Mouse (Mus musculus): ENCODE measurements around the gene Wasl. TPM values are rescaled to one million over a fixed set of nuclear protein-coding genes. Genes with fewer than 3 reads are reported as not detected.

Wasl gene
- polyA plus RNA-seq, 1 experiment from 2014 or later, result 76.6 TPM

GRCm38 (mm10) chr6:24613346-24613745, 51.5 kb downstream of the Wasl start:
- no peak for ATAC-seq (ENCODE audit: insufficient number of reproducible peaks, low FRiP score, low TSS enrichment, low read depth)
- no peak overlapping the region for H3K9ac ChIP-seq
- H3K9me3 ChIP-seq (replicated peaks), result no peaks in the 10 kb centered on the region
- H3K4me2 ChIP-seq (replicated peaks), result no peak overlapping the region
- no peaks in the 10 kb centered on the region for H3K4me1 ChIP-seq
- H3K27ac ChIP-seq (replicated peaks), result no peak overlapping the region
- peaks cover 32% of the 10 kb centered on the region for H3K36me3 ChIP-seq
- H3K27me3 ChIP-seq, result no peaks in the 10 kb centered on the region
- no peak overlapping the region for H3K4me3 ChIP-seq (replicated peaks)
- 97% methylated on average over 6 of the region's 6 CpGs for WGBS

GRCm38 (mm10) chr6:24612074-24612755, 52.6 kb downstream of the Wasl start:
- Histone ChIP-seq H3K4me3 (replicated peaks) (no peak overlapping the region), H3K9ac (no peak overlapping the region), H3K36me3 (peaks cover 22% of the 10 kb centered on the region), H3K27me3 (no peaks in the 10 kb centered on the region), H3K4me2 (replicated peaks) (no peak overlapping the region), H3K9me3 (replicated peaks) (no peaks in the 10 kb centered on the region), H3K4me1 (no peaks in the 10 kb centered on the region), H3K27ac (replicated peaks) (no peak overlapping the region)
- WGBS, result 88% methylated on average over 7 of the region's 7 CpGs
- no peak for ATAC-seq (ENCODE audit: insufficient number of reproducible peaks, low FRiP score, low TSS enrichment, low read depth)

- Histone ChIP-seq H3K9ac (no peak overlapping the region), H3K9me3 (replicated peaks) (no peaks in the 10 kb centered on the region), H3K36me3 (peaks cover 12% of the 10 kb centered on the region), H3K27ac (replicated peaks) (no peak overlapping the region), H3K4me3 (replicated peaks) (no peak overlapping the region), H3K4me1 (no peaks in the 10 kb centered on the region), H3K27me3 (no peaks in the 10 kb centered on the region), H3K4me2 (replicated peaks) (no peak overlapping the region)
- no peak for ATAC-seq (ENCODE audit: insufficient number of reproducible peaks, low FRiP score, low TSS enrichment, low read depth)
- 88% methylated on average over 4 of the region's 4 CpGs for WGBS
These were observed 54.5 kb downstream of the Wasl start for GRCm38 (mm10) chr6:24610358-24610757.

GRCm38 (mm10) chr6:24609531-24609930, 55.3 kb downstream of the Wasl start:
- ATAC-seq (ENCODE audit: insufficient number of reproducible peaks, low FRiP score, low TSS enrichment, low read depth), result no peak
- no peak overlapping the region for H3K27ac ChIP-seq (replicated peaks)
- no peak overlapping the region for H3K4me3 ChIP-seq (replicated peaks)
- no peaks in the 10 kb centered on the region for H3K27me3 ChIP-seq
- 0 out of 2 replicates have a peak, but pooled peaks cover 7% of the 10 kb centered on the region for H3K36me3 ChIP-seq
- H3K4me2 ChIP-seq (replicated peaks), result no peak overlapping the region
- no peak overlapping the region for H3K9ac ChIP-seq
- WGBS, result 44% methylated on average over 4 of the region's 4 CpGs
- H3K4me1 ChIP-seq, result no peaks in the 10 kb centered on the region
- H3K9me3 ChIP-seq (replicated peaks), result no peaks in the 10 kb centered on the region

- Histone ChIP-seq H3K9ac (no peak overlapping the region), H3K4me3 (replicated peaks) (no peak overlapping the region), H3K9me3 (replicated peaks) (no peaks in the 10 kb centered on the region), H3K36me3 (0 out of 2 replicates have a peak, but pooled peaks cover 7% of the 10 kb centered on the region), H3K4me1 (no peaks in the 10 kb centered on the region), H3K27ac (replicated peaks) (no peak overlapping the region), H3K4me2 (replicated peaks) (no peak overlapping the region), H3K27me3 (no peaks in the 10 kb centered on the region)
- WGBS, result 91% methylated on average over 3 of the region's 3 CpGs
- ATAC-seq (ENCODE audit: insufficient number of reproducible peaks, low FRiP score, low TSS enrichment, low read depth), result no peak
These were observed 56.1 kb downstream of the Wasl start for GRCm38 (mm10) chr6:24608682-24609081.

- no peak for ATAC-seq (ENCODE audit: insufficient number of reproducible peaks, low FRiP score, low TSS enrichment, low read depth)
- no peak overlapping the region for H3K4me3 ChIP-seq (replicated peaks)
- H3K36me3 ChIP-seq, result 0 out of 2 replicates have a peak, but pooled peaks cover 3% of the 10 kb centered on the region
- no peaks in the 10 kb centered on the region for H3K9me3 ChIP-seq (replicated peaks)
- H3K4me1 ChIP-seq, result no peaks in the 10 kb centered on the region
- H3K9ac ChIP-seq, result no peak overlapping the region
- 86% methylated on average over 4 of the region's 4 CpGs for WGBS
- H3K4me2 ChIP-seq (replicated peaks), result no peak overlapping the region
- no peaks in the 10 kb centered on the region for H3K27me3 ChIP-seq
- H3K27ac ChIP-seq (replicated peaks), result no peak overlapping the region
These were observed 56.7 kb downstream of the Wasl start for GRCm38 (mm10) chr6:24608129-24608528.

- no peak overlapping the region for H3K4me3 ChIP-seq (replicated peaks)
- no peak for ATAC-seq (ENCODE audit: insufficient number of reproducible peaks, low FRiP score, low TSS enrichment, low read depth)
- H3K4me2 ChIP-seq (replicated peaks), result no peak overlapping the region
- H3K36me3 ChIP-seq, result no peaks in the 10 kb centered on the region
- H3K9ac ChIP-seq, result no peak overlapping the region
- no peak overlapping the region for H3K27ac ChIP-seq (replicated peaks)
- 87% methylated on average over 15 of the region's 15 CpGs for WGBS
- H3K4me1 ChIP-seq, result no peaks in the 10 kb centered on the region
- H3K9me3 ChIP-seq (replicated peaks), result no peaks in the 10 kb centered on the region
- no peaks in the 10 kb centered on the region for H3K27me3 ChIP-seq
These were observed 57.3 kb downstream of the Wasl start for GRCm38 (mm10) chr6:24607531-24607930.

- 87% methylated on average over 10 of the region's 10 CpGs for WGBS
- Histone ChIP-seq H3K9me3 (replicated peaks) (no peaks in the 10 kb centered on the region), H3K4me1 (no peaks in the 10 kb centered on the region), H3K9ac (no peak overlapping the region), H3K4me2 (replicated peaks) (no peak overlapping the region), H3K36me3 (no peaks in the 10 kb centered on the region), H3K27ac (replicated peaks) (no peak overlapping the region), H3K27me3 (no peaks in the 10 kb centered on the region), H3K4me3 (replicated peaks) (no peak overlapping the region)
- ATAC-seq (ENCODE audit: insufficient number of reproducible peaks, low FRiP score, low TSS enrichment, low read depth), result no peak
These were observed 58.3 kb downstream of the Wasl start for GRCm38 (mm10) chr6:24606512-24606911.

GRCm38 (mm10) chr6:24605631-24606030, 59.2 kb downstream of the Wasl start:
- no peak overlapping the region for H3K9ac ChIP-seq
- no peak overlapping the region for H3K4me3 ChIP-seq (replicated peaks)
- H3K4me2 ChIP-seq (replicated peaks), result no peak overlapping the region
- no peak for ATAC-seq (ENCODE audit: insufficient number of reproducible peaks, low FRiP score, low TSS enrichment, low read depth)
- no peaks in the 10 kb centered on the region for H3K9me3 ChIP-seq (replicated peaks)
- H3K27ac ChIP-seq (replicated peaks), result no peak overlapping the region
- H3K27me3 ChIP-seq, result no peaks in the 10 kb centered on the region
- H3K4me1 ChIP-seq, result no peaks in the 10 kb centered on the region
- H3K36me3 ChIP-seq, result no peaks in the 10 kb centered on the region
- 92% methylated on average over 8 of the region's 8 CpGs for WGBS

GRCm38 (mm10) chr6:24604289-24604688, 60.5 kb downstream of the Wasl start:
- Histone ChIP-seq H3K27ac (replicated peaks) (no peak overlapping the region), H3K9me3 (replicated peaks) (no peaks in the 10 kb centered on the region), H3K27me3 (no peaks in the 10 kb centered on the region), H3K4me1 (no peaks in the 10 kb centered on the region), H3K4me2 (replicated peaks) (no peak overlapping the region), H3K36me3 (no peaks in the 10 kb centered on the region), H3K9ac (no peak overlapping the region), H3K4me3 (replicated peaks) (no peak overlapping the region)
- no peak for ATAC-seq (ENCODE audit: insufficient number of reproducible peaks, low FRiP score, low TSS enrichment, low read depth)
- 94% methylated on average over 7 of the region's 7 CpGs for WGBS

GRCm38 (mm10) chr6:24602993-24603392, 61.8 kb downstream of the Wasl start:
- no peak overlapping the region for H3K4me3 ChIP-seq (replicated peaks)
- H3K36me3 ChIP-seq, result no peaks in the 10 kb centered on the region
- no peaks in the 10 kb centered on the region for H3K9me3 ChIP-seq (replicated peaks)
- H3K4me1 ChIP-seq, result no peaks in the 10 kb centered on the region
- H3K4me2 ChIP-seq (replicated peaks), result no peak overlapping the region
- no peak overlapping the region for H3K27ac ChIP-seq (replicated peaks)
- no peak overlapping the region for H3K9ac ChIP-seq
- no peak for ATAC-seq (ENCODE audit: insufficient number of reproducible peaks, low FRiP score, low TSS enrichment, low read depth)
- whole genome bisulfite sequencing, result 89% methylated on average over 5 of the region's 5 CpGs
- no peaks in the 10 kb centered on the region for H3K27me3 ChIP-seq

GRCm38 (mm10) chr6:24602351-24602750, 62.5 kb downstream of the Wasl start:
- 59% methylated on average over 3 of the region's 3 CpGs for WGBS
- H3K4me3 ChIP-seq (replicated peaks), result no peak overlapping the region
- no peaks in the 10 kb centered on the region for H3K4me1 ChIP-seq
- ATAC-seq (ENCODE audit: insufficient number of reproducible peaks, low FRiP score, low TSS enrichment, low read depth), result no peak
- H3K9me3 ChIP-seq (replicated peaks), result no peaks in the 10 kb centered on the region
- H3K9ac ChIP-seq, result no peak overlapping the region
- no peaks in the 10 kb centered on the region for H3K27me3 ChIP-seq
- H3K4me2 ChIP-seq (replicated peaks), result no peak overlapping the region
- no peaks in the 10 kb centered on the region for H3K36me3 ChIP-seq
- H3K27ac ChIP-seq (replicated peaks), result no peak overlapping the region
